ENCODE assay signal across 8 mouse cellular contexts in genomic region chr8:49465911-49466518, GRCm38 (mm10).
A peak's percentile ranks its signal among the peaks of the same experiment; 100 is the strongest.
DNase-seq lines count a peak whose midpoint lies in the region; ATAC-seq and TF ChIP-seq lines count a peak whose summit lies in the region.
"Had no signal": no experiment of that assay in that cellular context is flagged by ENCODE, and none has a peak within 500 bp of the region (broad histone marks: within the 10 kb centered on the region; RNA-seq: fewer than 3 reads in every experiment).

No protein-coding gene starts in this region.

- H3K4me3 ChIP-seq in heart, embryonic 16.5 days (ENCODE audit: low read length) = peak overlapping the region; percentile 17
- H3K4me3 ChIP-seq in midbrain, postnatal 0 days (ENCODE audit: low read depth, low read length) = no peak overlapping the region
- no peak overlapping the region for H3K4me3 ChIP-seq in midbrain, embryonic 15.5 days
- no peak overlapping the region for H3K4me3 ChIP-seq in intestine, embryonic 16.5 days (ENCODE audit: low read length)

- H3K27ac ChIP-seq in heart, embryonic 16.5 days (ENCODE audit: low read length) = no peak overlapping the region
- no peak overlapping the region for H3K27ac ChIP-seq in midbrain, postnatal 0 days (ENCODE audit: low read depth, low read length)
- no peak overlapping the region for H3K27ac ChIP-seq in midbrain, embryonic 15.5 days
- no peak overlapping the region for H3K27ac ChIP-seq in intestine, embryonic 16.5 days (ENCODE audit: low read length)

- no peak for DNase-seq in heart, postnatal 14 days
- DNase-seq in midbrain, postnatal 0 days (ENCODE audit: low spot score) = peak; percentile 65
- peak; percentile 38 for DNase-seq in testis, postnatal 10 days (ENCODE audit: low spot score)
- DNase-seq in yolk sac, embryonic 10.5 days (ENCODE audit: low spot score) = no peak
- DNase-seq: thymus, postnatal 14 days had no signal

- no peak overlapping the region for H3K9ac ChIP-seq in heart, embryonic 16.5 days (ENCODE audit: low read length)
- no peak overlapping the region for H3K9ac ChIP-seq in midbrain, postnatal 0 days (replicated peaks; ENCODE audit: low read length, poor library complexity, severe bottlenecking)
- no peak overlapping the region for H3K9ac ChIP-seq in midbrain, embryonic 15.5 days
- no peak overlapping the region for H3K9ac ChIP-seq in intestine, embryonic 16.5 days (ENCODE audit: low read depth, low read length)

- no peak for ATAC-seq in heart, embryonic 16.5 days (replicated peaks; ENCODE audit: extremely low read depth, insufficient read depth, low FRiP score)
- ATAC-seq in midbrain, postnatal 0 days (ENCODE audit: low FRiP score) = no peak
- ATAC-seq in midbrain, embryonic 15.5 days (replicated peaks) = no peak
- ATAC-seq in intestine, embryonic 16.5 days = no peak

- no peak for TF ChIP-seq CTCF in midbrain, postnatal 0 days (IDR thresholded peaks at IDR 0.05)

- WGBS in heart, embryonic 16.5 days = 18% methylated on average over 14 of the region's 14 CpGs
- WGBS in midbrain, postnatal 0 days = 52% methylated on average over 13 of the region's 14 CpGs
- 40% methylated on average over 14 of the region's 14 CpGs for WGBS in midbrain, embryonic 15.5 days
- WGBS in intestine, embryonic 16.5 days = 25% methylated on average over 14 of the region's 14 CpGs

- no peaks in the 10 kb centered on the region for H3K9me3 ChIP-seq in heart, embryonic 16.5 days (replicated peaks; ENCODE audit: control insufficient read depth, low read length)
- no peaks in the 10 kb centered on the region for H3K9me3 ChIP-seq in midbrain, postnatal 0 days (ENCODE audit: low read length)
- H3K9me3 ChIP-seq in midbrain, embryonic 15.5 days = no peaks in the 10 kb centered on the region
- H3K9me3 ChIP-seq in intestine, embryonic 16.5 days (ENCODE audit: control insufficient read depth, low read length) = no peaks in the 10 kb centered on the region

- intact Hi-C loops in heart, postnatal 14 days (cut with DNase I) = no loop called here

- H3K27me3 ChIP-seq in heart, embryonic 16.5 days (ENCODE audit: control insufficient read depth, insufficient read depth, low read length) = no peaks in the 10 kb centered on the region
- no peaks in the 10 kb centered on the region for H3K27me3 ChIP-seq in midbrain, postnatal 0 days (ENCODE audit: insufficient read depth, low read length)
- H3K27me3 ChIP-seq in midbrain, embryonic 15.5 days (replicated peaks) = no peaks in the 10 kb centered on the region
- H3K27me3 ChIP-seq in intestine, embryonic 16.5 days (replicated peaks; ENCODE audit: control insufficient read depth, insufficient read depth, low read length) = no peaks in the 10 kb centered on the region

- H3K4me1 ChIP-seq in heart, embryonic 16.5 days (ENCODE audit: control insufficient read depth, insufficient read depth, low read length) = no peaks in the 10 kb centered on the region
- H3K4me1 ChIP-seq in midbrain, postnatal 0 days (ENCODE audit: insufficient read depth, low read length) = peaks cover 3% of the 10 kb centered on the region; the same call in 1 of the 2 replicates
- H3K4me1 ChIP-seq in midbrain, embryonic 15.5 days = peaks cover 13% of the 10 kb centered on the region
- H3K4me1 ChIP-seq in intestine, embryonic 16.5 days (ENCODE audit: control insufficient read depth, insufficient read depth, low read length) = 0 out of 2 replicates have a peak, but pooled peaks cover 5% of the 10 kb centered on the region

- H3K4me2 ChIP-seq in heart, embryonic 16.5 days (ENCODE audit: low read depth, low read length) = peak overlapping the region; percentile 53
- no peak overlapping the region for H3K4me2 ChIP-seq in midbrain, postnatal 0 days (ENCODE audit: low read depth, low read length, poor library complexity, severe bottlenecking)
- no peak overlapping the region for H3K4me2 ChIP-seq in midbrain, embryonic 15.5 days
- peak overlapping the region; percentile 22 for H3K4me2 ChIP-seq in intestine, embryonic 16.5 days (ENCODE audit: low read depth, low read length)

- no peaks in the 10 kb centered on the region for H3K36me3 ChIP-seq in heart, embryonic 16.5 days (ENCODE audit: control insufficient read depth, insufficient read depth)
- H3K36me3 ChIP-seq in midbrain, postnatal 0 days (ENCODE audit: insufficient read depth, low read length) = no peaks in the 10 kb centered on the region
- H3K36me3 ChIP-seq in midbrain, embryonic 15.5 days (replicated peaks) = no peaks in the 10 kb centered on the region
- no peaks in the 10 kb centered on the region for H3K36me3 ChIP-seq in intestine, embryonic 16.5 days (ENCODE audit: control insufficient read depth, insufficient read depth, low read length)

Comparison
In these comparisons a context has a peak if more than half of its experiments do, and no peak if none do; other contexts are left out.
1. H3K4me2 ChIP-seq: peak in heart, embryonic 16.5 days (single experiment) and intestine, embryonic 16.5 days (single experiment); none in midbrain, postnatal 0 days (single experiment) and midbrain, embryonic 15.5 days (single experiment).
2. DNase-seq: peak in midbrain, postnatal 0 days (single experiment) and testis, postnatal 10 days (single experiment); none in heart, postnatal 14 days (0 of 2) and yolk sac, embryonic 10.5 days (single experiment).